Mouse (Mus musculus) CD4-positive helper T cell, adult 2 months (primary cell): ENCODE data around the gene Rhou.
"Not testable (repeated sequence)": the region's sequence is repeated elsewhere in the genome, so short reads cannot be mapped to it uniquely, and the experiment has no call there.

Experiments
- DNase-seq: peaks from one replicate; pipeline ENCODE4 v3.0.0-alpha.2; 2012; ENCODE audit warnings: low read depth, missing footprints, low spot score

Gene Rhou

DNA sequence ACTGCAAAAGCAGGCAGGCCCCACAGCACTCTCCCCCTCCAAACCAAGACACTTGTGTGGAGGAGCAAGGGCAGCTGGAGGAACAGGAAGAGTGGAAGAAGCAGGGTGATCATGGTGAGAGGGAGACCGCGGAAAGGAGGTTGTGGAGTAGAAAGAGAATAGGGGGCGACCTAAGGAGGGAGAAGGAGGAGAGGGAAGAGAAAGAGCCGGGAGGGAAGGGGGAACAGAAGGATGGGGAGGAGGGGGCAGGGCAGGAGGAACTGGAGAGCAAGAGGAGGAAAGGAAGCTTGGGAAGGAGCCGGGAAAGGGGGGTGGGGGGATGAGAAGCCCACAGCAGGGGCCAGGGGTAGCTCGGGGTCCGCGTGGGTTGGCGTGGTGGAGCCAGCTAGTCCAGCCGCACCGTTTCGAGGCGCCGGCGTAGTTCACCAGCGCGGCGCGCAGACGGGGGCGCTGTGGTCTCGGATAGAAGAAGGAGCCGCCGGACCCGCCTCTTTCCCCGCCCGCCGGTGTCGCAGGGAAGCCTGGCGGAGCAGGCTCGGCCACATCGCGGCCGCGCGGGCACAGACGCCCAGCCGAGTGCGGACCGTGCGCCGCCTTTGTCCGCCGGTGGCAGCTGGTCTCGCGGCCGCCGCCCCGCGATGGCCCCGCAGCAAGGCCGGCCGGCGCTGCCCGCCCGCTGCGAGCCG is at the start of gene Rhou:
TSS of gene Rhou (plus strand) at position 622 of the 686 bp plus-strand sequence.
- peak; percentile 45 for DNase-seq

DNA sequence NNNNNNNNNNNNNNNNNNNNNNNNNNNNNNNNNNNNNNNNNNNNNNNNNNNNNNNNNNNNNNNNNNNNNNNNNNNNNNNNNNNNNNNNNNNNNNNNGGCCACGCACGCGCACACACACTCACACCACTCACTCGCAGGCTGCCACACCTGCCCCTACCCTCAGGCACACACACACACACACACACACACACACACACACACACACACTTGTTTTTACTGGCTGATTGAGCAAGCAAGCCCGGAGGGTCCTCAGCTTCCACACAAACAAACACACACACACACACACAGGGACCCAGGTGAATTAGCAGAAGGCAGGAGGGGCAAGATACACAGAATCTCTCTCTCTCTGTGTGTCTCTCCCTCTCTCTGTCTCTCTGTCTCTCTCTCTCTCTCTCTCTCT is 41.1 kb upstream of the Rhou start:
- not testable (repeated sequence) for DNase-seq

DNA sequence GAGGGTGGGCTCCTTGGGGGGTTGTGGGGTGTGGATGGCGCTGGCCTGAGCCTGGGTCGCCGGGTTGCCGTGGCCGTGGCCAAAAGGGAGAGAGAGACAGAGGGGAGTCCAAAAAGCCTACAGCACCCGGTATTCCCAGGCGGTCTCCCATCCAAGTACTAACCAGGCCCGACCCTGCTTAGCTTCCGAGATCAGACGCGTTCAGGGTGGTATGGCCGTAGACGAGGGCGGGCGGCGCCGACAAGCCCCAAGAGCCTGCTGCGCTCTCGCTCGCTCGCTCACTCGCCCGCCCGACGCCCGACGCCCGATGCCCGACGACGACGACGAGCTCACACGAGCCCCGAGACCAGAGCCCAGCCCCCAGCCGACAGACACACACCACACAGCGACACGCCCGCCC is 30.2 kb upstream of the Rhou start:
- not testable (repeated sequence) for DNase-seq

DNA sequence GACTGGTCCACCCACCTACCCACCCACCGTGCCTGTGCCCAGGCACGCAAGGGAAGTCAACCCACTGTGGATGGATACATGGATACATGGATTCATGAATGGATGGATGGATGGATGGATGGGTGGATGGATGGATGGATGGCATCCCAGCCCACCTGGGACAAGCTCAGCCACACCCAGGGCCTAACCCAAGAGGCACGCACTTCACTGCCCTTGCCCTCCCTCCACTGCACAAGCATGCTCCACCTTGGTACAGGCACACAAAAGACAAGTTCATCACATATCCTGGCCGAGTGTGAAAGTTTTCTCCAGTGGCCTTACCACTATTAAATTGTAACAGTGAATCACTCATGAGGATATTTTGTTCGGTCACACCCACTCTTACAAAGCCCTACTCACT is 29.5 kb upstream of the Rhou start:
- DNase-seq, result no peak

DNA sequence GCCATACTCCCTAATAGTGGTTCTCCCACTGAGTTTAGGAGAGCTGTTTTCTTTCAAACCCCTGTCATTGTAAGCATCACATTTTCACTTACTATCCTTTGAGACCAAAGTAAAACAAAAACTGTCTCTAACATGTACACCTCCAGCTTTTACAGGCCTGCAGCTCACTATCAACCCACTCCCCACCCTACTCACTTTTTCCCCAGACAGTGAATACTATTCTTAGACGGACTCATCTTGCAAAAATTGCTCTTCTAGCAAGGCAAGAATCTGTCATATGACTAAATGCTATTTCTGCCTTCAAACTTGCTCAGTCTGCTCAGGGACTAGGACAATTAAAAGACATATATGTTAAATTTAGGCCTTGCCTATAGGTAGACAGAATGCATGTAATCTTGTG is 29.0 kb upstream of the Rhou start:
- DNase-seq, result no peak

DNA sequence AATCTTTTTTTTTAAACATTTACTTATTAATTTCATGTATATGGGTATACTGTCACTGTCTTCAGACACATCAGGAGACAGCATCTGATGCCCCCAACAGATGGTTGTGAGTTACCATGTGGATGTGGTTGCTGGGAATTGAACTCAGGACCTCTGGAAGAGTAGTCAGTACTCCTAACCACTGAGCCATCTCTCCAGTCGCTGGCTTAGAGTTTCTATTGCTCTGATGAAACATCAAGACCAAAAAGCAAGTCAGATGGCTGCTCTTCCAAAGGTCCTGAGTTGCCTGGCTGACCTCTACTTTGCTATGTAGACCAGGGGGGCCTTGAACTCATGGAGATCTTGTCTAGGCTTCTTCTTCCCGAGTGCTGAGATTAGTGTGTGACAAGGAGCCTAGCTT is 28.0 kb upstream of the Rhou start:
- DNase-seq, result no peak

DNA sequence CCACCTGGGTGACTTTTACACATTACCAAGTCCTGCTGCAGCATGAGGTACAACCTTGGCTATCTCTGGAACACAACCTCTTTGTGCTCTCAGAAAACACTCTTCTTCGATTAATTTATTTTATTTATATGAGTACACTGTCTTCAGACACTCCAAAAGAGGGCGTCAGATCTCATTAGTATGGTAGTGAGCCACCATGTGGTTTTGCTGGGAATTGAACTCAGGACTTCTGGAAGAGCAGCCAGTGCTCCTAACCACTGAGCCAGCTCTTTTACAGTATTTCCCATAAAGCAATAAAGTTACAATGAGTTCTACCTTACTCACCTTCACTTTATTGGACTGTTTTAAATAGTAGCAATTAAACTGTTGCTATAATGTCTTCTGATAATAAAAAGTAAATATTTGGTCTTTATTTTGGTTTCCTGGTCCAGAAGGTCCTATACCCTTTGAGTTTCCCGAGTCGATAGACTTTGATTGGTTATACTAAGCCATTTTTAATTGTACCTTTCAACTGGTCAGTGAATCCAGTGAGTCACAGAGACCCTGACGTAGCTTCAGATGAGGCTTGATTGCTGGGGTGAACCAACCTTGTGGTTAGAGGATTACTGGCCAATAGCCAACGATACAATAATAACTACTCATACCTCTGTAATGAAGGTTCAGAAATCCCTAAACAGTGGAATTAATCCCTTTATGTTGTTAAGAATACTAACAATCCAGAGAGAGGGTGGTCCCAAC is 26.1 kb upstream of the Rhou start:
- no peak for DNase-seq

DNA sequence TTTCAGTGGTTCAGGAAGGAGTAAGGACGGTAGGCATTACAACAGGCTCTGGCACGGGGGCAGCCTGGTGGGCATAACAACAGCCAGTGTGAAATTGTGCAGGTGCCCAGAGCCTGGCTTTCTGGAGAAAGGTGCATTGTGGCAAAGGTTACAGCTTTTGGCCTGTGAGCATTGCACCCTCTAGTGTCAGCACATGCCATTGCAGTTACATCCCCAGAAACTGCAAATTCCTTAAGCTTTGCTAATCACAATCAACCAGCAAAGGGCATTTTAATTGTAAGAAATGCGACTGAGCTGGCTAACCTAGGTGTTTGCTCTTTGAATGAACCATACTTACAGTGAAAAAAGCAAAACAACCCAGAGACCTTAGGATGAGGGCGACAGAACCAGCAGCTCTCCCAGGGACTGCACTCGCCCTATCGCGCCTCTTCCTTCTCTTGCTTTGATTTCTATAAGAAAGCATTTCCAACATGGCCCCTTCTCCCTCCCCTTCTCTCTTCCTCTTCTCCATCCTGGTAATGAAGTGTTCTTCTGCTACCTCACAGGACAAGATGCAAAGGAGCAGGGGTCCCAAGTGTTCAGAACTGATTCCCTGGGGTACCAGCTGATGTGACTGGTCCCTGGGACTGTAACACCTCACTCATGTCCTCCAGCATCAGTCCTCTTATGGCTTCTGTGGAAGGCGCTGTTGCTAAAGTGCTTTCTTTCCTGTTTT is 25.3 kb upstream of the Rhou start:
- DNase-seq, result peak; percentile 61

DNA sequence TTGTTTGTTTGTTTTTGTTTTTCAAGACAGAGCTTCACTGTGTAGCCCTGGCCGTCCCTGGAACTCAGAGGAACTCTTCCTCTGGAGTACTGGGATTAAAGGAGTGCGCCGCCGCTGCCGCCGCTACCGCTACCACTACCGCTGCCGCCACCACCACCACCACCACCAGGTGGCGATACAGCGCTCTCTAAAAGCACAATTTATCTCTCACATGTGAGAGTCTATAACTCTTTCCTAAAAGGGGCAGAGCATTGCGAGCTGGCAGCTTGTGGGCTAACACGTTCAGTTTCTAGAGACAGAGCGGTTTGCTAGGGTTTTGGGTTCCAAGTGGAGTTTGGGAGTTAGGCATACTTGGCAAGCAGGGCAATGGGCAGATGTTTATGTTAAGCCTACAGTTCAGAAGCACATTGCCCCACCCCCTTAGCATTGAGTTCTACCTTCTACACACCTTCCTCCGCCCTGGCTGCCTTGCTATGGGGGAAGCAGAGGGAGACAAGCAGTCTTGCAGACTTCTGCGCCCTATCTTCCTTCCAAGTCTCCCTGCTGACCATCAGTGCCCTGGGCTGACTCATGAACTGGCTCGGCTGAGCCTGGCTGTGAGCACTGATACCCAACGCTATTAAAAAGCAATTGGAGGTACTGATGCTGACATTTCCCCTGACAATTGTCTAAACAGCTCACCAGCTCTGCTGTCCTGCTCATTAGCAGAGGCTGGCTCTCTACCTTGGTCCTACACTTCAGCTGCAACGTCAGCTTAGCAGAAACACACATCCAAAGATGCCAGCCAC is 24.6 kb upstream of the Rhou start:
- DNase-seq, result peak; percentile 64

DNA sequence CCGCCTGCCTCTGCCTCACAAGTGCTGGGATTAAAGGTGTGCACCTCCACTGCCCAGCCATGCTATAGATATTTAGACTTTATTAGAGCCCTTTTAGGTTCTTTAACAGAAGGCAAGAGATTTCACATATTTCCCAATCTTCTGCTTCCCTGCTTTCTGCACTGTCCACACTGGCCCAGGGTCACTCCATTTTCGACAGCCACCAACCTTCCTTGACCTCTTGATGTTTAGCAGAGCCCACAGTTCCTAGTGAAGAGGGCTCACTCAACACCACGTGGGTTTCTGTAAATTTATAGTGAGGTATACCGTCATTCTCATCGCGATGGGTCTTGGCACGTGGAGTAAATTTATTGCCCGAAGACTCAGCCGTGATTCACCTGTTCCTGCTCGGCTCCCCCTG is 23.7 kb upstream of the Rhou start:
- DNase-seq, result no peak

DNA sequence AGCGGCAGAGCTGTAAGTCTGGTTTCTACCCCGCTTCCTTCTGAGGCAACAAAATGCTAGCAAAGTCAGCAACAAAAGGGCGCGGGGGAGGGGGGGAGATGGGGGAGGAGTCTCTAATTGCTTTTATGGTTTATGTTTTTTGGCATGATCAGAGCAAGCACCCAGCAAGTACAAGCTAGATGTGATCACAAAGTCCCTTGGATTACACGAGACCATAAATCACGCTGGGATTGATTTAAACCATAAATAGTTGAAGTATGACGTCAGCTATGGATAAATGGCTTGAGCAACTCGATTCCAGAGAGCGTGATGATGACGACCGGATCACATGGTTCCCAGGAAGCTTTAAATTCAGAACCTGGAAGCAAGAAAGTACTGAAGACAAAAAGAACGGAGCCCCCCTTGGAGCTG is 22.9 kb upstream of the Rhou start:
- no peak for DNase-seq

DNA sequence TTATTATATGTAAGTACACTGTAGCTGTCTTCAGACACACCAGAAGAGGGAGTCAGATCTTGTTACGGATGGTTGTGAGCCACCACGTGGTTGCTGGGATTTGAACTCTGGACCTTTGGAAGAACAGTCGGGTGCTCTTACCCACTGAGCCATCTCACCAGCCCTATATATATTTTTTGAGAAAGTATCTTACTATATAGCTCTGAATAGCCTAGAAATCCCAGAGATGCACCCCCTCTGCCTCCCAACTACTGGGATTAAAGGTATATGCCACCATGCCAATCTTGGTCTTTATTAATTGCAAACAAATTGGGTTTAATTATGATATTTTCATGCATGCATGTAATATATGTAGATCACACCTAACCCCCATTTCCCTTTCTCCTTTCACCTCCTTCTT is 22.0 kb upstream of the Rhou start:
- not testable (repeated sequence) for DNase-seq

DNA sequence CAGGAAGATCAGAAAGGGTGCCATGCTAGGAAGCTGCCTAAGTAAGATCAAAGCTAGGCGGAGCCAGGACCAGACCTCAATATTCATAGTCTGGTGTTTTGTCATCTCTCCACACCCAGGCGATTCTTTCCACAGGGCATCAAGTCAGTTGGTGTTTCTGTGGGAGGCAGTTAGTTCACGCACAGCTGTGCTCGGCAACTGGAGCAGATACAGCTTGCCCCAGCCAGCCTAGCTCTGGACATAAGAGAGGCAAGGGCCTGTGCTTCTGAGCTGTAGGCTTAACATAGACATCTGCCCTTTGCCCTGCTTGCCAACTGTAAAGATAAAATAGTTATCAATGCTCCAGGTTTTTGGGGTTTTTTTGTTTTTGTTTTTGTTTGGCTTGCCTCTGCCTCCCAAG is 21.5 kb upstream of the Rhou start:
- no peak for DNase-seq

DNA sequence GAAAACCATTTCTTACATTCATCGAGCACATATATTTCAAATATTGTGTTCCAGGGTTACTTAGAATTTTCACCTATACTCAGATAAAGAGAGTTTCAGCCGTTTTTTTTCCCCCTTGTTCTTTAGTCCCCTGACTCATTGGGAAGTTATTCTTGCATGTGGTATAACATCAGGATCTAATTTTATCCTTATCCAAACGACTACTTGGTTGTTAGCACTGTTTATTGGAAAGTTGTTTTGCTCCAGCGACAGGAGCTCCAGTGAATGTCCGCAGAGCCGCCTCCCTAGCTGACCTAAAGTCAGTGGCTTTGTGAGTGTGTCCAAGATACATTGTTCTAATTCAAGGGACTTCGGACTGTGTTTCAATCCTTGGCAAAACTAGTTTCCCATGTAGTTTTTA is 19.9 kb upstream of the Rhou start:
- DNase-seq, result no peak

DNA sequence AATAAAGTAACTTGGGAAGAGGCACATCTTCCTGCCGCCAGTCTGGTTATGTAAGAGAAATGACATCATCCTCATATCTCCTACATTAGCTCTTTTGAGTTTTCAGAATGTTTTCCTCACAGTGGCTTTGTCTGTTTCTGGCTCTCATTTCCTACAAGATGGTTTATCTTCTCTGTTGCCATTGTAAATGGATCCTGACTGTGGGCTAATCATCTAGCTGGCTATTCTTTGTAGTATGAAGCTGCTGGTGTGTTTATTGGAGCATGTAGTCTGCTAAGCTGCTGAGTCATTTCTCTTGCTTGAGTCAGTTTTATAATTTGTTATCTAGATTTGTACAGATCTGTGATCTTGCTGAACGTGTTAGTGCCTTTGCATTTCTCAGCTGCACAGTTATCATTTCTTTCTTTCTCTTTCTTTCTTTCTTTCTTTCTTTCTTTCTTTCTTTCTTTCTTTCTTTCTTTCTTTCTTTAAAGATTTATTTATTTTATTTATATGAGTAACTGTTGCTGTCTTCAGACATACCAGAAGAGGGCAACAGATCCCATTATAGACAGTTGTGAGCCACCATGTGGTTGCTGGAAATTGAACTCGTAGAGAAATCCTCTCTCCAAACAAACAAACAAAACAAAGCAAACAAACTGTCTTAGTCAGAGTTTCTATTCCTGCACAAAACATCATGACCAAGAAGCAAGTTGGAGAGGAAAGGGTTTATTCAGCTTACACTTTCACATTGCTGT is 19.2 kb upstream of the Rhou start:
- DNase-seq, result no peak

DNA sequence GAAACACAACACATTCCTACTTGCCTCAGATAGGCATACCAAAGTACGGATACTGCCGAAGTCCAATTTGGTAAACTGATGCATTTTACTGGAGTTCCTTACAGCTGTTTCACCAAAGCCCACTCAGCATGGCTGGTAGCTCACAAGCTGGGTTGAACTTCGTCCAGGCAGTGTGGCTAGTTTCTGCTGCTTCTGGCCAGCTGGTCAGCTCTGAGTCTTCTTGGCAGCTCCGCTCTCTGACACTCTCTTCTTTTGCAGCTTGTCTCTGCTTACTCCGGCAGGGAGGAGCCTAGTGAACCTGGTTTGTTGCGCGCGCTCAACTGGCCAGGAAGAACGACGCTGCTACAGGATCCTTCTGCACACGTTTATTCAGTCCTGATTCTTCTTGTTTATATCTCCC is 18.1 kb upstream of the Rhou start:
- no peak for DNase-seq

DNA sequence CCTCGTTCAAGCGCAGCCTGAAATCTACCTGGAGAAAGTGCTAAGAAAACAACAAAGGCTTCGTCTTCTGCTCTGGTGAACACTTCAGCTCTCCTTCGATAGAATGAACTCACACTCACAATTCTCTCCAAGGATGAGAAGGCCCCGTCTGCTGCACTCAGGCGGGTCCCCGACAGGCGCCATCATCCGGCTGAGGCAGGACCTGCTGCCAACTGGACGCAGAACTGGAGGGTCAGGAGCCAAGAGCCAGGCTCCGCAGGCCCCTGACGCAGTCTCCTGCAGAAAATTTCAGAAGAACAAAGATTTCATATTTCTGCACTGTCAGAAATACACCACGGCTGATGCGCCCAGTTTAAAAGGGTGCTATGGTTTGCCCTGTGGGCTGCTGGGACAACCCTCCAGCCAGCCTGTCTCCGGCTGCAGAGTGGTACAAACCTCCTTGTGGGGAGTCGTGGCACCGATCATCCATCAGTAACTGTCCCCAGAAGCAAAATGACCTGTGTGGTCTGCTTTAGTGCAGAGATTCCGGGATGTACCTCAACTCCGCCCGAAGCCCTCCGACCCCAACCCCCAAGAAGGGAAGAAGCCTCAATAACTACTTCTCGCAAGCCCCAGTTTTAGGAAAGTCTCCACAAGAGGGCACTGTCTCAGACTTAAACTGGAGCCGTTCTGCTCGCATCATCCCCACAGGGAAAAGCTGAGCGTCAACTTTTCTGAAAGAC is 10.2 kb upstream of the Rhou start:
- DNase-seq, result peak; percentile 34

DNA sequence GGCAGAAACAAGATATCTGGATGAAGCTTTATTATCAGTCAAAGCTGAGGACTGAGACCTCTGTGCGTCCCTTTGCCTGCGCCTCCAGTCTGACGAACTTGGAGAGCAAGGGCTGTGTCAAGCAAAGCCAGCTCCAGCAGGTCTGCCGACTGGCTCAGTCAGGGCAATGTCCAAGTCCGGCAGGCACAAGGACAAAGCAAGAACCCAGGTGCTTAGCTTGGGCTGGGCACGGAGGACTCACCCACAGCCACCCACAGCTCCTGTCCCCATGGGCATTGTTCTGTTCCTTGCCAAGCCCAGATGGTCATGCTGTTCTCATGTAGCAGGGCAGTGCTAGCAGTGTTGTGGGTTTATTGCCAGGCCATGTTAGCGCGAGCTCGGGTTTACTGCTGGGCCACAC is 8.5 kb upstream of the Rhou start:
- DNase-seq, result no peak

DNA sequence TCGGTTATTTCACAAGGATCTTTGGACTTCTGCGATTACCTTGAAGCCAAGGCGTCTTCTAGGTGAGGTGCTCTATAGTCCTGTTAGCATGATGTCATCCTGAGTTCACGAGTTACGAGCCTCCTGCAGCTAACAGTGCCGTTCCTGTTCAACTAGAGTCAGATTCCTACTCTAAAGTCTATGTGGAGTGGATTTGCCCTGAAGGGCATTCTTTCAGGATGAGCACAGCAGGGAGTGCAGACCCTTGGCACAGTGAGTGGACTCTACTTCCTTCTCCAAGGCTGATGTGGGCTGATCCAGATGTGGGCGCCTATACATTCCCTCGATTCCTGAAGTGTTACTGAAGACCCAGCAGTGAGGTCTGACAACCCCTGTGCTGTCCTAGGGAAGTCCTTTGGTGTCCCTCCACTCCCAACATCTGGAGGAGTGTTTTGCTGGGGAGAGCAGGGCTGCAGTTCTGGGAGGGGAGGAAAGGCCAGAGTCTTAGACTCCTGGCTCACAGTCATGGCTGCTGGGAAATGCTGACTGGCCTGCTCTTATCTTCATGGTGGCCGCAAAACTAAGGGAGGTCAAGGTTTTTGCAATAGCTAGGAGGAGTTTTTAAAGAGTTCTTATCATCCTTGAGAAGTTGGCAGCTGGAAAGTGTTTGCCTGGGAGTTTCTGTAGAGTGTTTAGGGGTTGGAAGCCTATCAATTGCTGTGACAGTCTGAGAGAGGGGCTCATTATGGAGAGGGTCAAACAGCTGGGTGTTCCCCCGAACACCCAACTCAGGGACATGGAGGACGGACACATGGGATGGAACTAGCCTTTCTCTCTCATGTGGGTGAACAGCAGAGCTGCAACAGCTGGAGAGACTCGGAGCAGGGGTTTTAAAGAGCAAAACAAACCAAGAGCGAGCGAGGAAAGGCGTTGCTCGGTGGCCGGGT is 5.2 kb upstream of the Rhou start:
- DNase-seq, result no peak

DNA sequence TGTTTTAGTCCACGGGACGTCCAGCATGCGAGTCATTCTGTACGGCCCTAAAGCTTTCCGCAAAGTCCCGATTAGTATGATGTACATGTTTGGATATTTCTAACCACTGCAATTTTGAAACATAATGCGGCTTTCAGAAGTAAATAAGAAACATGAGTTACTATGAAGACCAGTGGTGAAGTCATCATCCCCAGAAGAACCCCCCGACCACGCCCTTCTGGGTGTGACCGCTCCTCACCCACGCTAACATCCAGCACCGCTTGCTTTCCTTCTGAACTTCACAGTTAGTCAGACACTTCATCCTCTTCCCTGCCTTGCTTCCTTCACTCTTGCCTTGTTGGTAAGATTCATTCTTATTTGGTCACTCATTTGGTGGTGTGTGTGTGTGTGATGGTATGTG is 4.2 kb upstream of the Rhou start:
- no peak for DNase-seq
